Mouse (Mus musculus): ENCODE results near the gene Ncaph. TPM values are rescaled to one million over a fixed set of nuclear protein-coding genes. Genes with fewer than 3 reads are reported as not detected.
A peak's percentile ranks its signal among the peaks of the same experiment; 100 is the strongest.
"Not testable (repeated sequence)": the region's sequence is repeated elsewhere in the genome, so short reads cannot be mapped to it uniquely, and the experiment has no call there.

The Ncaph gene
- total RNA-seq, 4 experiments from 2014 or later, result 0.89 to 2.0 (median 1.5) TPM

DNA sequence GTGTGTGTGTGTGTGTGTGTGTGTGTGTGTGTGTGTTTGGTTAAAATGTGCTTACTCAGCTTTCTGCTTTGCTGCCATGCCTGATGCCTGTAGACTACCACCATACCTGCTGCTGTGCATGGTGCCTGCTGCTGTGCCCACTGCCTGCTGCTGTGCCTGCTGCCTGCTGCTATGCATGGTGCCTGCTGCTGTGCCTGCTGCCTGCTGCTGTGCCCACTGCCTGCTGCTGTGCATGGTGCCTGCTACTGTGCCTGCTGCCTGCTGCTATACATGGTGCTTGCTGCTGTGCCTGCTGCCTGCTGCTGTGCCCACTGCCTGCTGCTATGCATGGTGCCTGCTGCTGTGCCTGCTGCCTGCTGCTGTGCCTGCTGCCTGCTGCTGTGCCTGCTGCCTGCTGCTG is 43.6 kb downstream of the Ncaph start:
- DNase-seq (ENCODE audit: low spot score in 2 of 2), result not testable (repeated sequence)

DNA sequence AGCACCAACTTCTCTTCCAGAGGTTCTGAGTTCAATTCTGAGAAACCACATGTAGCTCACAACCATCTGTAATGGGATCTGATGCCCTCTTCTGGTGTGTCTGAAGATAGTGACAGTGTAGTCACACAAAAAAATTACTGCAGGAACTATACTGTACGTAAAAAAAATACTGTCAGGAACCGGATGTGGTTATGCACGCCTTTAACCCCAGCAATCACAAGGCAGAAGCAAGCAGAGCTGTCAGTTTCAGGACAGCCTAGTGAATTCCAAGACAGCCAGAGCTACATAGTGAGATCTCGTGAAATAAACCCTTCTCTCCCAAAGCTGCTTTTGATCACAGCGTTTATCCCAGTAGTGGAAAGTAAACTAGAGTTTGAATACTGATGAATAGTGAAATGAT is 47.5 kb downstream of the Ncaph start:
- no peak for DNase-seq (ENCODE audit: low spot score in 2 of 2)

DNA sequence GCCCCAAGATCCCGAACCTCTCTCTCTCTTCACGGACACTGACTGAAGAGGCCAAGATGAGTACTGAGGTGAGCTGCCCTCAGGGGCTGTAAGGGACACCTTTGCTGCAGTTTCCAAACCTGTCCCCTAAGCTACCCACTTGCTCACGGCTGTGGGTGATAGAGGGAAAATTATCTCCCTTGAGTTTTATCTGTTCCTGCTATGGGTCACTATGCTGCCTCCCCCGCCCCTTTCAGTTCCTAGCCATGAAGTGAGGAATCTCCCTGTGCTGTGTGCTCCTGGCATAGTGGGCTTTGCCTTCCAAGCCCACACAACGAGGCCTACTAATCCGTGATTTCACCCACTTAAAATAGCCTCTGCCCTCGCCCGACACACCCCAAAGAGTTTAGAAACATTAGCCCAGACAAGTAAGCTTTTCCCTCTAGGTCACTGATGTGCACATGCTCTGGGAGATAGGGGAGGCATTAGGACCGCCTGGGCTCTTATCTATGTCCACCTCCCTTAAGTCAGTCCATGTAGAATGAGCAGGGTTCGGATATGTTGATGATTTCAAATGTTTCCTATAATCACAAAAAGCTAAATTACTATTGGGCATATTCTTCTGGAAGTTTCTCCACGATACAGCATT is 53.0 kb downstream of the Ncaph start:
- DNase-seq (ENCODE audit: low spot score in 2 of 2), result no peak

DNA sequence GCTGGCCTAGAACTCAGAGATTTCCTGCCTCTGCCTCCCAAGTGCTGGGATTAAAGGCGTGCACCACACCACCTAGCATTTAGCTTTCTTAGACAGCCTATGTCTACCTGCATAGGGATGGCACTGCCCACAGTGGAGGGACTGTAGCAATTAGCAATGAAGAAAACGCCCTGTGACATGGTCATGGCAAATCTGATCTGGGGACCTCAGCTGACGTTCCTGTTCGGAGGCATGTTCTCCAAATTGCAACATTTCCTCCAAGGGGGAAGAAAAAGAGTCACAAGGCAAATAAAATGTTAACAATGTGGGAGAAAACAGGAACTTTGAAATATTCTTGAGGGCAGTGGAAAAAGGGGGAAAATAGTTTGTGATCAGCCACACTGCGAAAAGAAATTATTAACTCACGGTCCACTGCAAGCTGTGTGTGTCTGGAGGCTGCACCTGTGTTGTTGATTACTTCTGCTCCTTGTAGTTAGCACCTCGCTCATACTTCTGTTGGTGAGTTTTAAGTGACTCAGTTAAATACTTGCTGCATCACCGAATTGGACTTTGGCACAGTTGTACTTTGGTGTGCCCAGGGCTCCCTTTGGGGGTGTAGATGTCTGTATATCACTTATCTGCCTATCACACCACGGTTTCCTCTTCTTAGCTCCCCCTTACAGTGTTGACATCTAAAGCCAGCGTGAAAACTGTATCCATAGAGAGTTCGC is 53.7 kb downstream of the Ncaph start:
- no peak for DNase-seq (ENCODE audit: low spot score in 2 of 2)

DNA sequence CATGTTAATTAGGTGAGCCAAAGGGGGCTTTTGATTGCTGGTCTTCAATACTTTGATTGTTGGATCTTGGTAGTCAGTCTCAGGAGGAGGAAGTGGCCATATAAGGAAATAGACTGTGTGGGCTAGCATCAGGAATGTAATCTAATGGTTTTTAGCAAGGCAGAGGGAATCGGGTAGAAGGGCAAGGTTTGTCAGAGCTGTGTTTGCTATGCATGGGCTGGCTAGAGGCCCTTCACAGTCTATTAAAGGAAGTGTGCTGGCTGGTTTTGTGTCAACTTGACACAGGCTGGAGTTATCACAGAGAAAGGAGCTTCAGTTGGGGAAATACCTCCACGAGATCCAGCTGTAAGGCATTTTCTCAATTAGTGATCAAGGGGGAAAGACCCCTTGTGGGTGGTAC is 54.7 kb downstream of the Ncaph start:
- not testable (repeated sequence) for DNase-seq (ENCODE audit: low spot score in 2 of 2)

DNA sequence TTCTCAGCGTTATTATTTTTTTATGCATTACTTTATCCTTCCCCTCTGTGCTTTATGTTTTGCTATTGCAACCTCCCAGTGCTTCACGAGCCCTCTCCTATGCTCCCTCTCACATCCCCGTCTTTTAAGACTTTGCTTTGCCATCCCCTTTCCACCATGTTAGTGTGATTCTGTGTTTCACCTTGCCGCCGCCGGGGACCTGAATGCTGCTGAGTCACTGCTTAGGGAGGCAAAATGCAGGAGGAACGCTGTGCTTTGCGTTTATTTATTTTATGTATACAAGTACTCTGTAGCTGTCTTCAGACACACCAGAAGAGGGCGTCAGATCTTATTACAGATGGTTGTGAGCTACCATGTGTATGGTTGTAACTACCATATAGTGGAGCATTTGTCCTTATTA is 56.1 kb downstream of the Ncaph start:
- no peak for DNase-seq (ENCODE audit: low spot score in 2 of 2)

DNA sequence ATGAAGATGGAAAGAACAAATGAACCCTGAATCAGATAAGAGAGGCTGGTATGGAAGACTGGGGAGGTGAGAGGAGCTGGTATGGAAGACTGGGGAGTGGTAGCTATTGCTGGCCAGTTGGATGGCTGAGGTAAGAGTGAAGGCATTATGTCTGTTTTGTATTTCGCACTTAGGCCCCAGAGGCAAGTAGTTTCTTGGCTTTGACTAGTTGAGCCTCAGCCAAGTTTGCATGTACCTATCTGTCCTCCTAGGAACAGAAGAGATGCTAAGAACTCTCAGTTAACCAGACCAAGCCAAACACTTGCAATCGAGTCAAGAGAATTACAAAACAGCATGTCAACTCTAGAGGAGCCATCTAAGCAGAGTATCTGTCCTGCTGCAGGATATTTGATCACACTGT is 59.6 kb downstream of the Ncaph start:
- DNase-seq (ENCODE audit: low spot score in 2 of 2), result no peak

DNA sequence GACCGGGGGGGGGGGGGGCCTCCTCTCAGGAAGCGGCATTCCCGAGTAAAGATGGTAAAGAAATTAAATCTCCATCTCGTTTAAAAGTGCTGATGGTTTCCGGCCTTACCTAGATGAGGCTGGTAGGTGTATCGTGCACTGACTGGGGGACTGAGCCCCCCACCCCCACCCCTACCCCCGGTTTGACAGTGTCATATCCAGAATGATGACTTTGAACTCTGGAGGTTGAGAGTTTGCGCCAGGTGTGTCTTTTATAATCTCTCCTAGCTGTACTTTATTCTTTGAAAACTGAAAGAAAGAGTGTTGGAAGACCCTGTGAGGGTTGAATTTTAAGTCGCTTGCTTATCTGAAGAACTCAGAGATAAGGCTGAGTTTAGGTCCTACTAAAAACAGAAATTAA is 62.9 kb downstream of the Ncaph start:
- no peak for DNase-seq (ENCODE audit: low spot score in 2 of 2)

DNA sequence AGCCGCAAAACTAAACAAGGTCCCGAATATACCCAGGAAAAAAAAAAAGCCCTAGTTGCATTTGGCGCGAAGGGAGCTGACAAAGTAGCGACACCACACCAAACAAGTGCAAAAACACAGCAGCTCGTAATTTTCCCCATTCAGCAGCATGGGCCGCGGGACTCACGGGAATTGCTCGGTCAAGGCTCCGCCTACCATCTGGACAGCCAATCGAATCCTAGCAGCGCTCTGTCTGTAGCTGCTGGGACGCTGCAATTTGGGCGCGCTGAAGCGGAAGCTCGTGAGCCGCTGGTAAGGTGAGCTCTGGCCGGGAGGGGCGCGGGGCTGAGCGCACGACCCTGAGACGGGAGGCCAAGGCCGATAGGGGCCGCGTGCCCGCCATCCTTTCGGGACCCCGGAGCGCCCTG is 63.3 kb downstream of the Ncaph start, which contains the start of gene Blvra:
Gene Blvra, plus strand, starts transcription at position 231 of the 407 bp plus-strand sequence.
- peak; percentile 81 to 85 for DNase-seq (ENCODE audit: low spot score in 2 of 2)

DNA sequence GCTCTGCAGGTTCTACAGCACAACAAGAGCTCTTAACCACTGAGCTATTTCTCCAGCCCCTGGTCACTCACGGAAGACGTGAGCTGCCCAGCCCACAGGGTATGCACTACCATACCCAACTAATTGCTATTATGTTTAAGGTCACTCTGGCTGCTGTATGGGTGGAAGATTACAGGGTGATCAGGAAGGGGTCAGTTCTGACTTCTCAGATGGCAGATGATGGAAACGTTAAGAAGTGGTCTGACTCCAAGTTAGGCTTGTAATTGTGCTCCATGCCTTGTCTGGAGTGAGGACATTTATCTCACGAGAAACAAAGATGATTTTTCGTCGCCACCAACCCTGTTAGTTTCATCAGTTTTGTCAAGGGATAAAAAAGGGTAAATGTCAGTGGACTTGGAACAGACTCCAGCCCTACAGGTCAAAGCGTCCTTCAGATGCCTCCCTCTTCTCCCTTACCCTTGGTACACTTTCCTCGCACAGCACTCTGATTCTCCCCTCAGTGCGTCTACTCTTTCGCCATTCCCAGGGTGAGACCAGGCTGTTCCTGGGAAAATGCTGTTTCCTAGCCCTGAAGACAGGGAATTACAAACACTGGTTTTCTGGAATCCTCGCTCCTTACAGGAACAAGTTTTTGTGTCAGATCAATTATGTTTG is 63.8 kb downstream of the Ncaph start:
- DNase-seq (ENCODE audit: low spot score in 2 of 2), result no peak

DNA sequence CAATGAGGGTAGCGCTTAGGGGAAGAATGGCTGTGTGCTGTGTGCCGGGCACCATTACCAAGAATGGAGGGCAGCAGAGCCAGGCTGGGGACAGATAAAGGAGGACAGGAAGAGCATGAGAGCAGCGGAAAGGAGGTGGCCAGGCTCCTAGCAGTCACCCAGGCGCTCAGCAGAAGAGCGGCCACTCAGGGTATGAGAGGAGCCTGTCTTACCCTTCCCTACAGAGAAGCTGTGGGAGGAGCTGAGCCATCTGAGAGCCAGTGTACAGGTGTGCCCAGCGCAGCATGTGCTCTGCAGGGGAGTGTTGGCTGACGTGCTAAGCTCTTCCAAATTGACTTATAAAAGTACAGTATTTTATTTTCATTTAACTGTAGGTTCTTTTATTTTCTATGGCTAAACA is 64.9 kb downstream of the Ncaph start:
- no peak for DNase-seq (ENCODE audit: low spot score in 2 of 2)

DNA sequence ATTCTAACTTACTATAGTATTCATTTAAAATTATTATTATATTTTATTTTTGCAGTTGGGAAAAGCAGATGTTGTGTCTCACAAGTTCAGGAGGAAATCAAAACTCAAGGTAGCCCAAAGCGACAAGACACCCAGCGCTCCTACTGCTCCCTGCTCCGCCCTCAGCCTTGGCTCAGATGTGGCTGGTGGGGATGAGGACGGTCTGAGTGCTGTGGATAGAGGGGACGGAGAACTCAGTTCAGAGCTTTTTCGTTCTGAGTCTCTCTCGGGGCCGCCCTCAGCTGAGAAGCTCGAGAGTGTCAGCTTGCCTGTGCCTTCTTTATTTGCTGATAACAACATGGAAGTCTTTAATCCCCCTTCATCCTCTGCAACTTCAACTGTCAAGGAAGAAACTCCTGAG is 72.3 kb downstream of the Ncaph start:
- DNase-seq (ENCODE audit: low spot score in 2 of 2), result no peak

Other genes with a start within 250 kb of the Ncaph start
- 10 to 100 TPM; 28.7 to 33.1 (median 30.3) TPM for gene Sppl2a, start 200.7 kb downstream of the Ncaph start, total RNA-seq (2022)
- 10 to 100 TPM; 12.2 to 18.9 (median 14.4) TPM for gene Ap4e1, start 125.2 kb downstream of the Ncaph start, total RNA-seq (2022)
- 10 to 100 TPM; 18.2 to 23.3 (median 22.8) TPM for gene Blvra, start 63.3 kb downstream of the Ncaph start, total RNA-seq (2022)
- 1 to 10 TPM; 1.9 to 6.6 (median 4.2) TPM for gene Itpripl1, start 9.5 kb upstream of the Ncaph start, total RNA-seq (2022)
- 1 to 10 TPM in 1 of 4 experiments, under 1 TPM in 3; 0.76 to 1.2 (median 0.88) TPM for gene 1810024B03Rik, start 74.3 kb upstream of the Ncaph start, total RNA-seq (2022)
- gene Snrnp200, start 74.4 kb upstream of the Ncaph start, total RNA-seq (2022), result 100 to 1,000 TPM in 1 of 4 experiments, 10 to 100 TPM in 3; 91.8 to 100 (median 96.5) TPM
- gene Ciao1, start 113.9 kb upstream of the Ncaph start, total RNA-seq (2022), result 10 to 100 TPM; 73.1 to 81.0 (median 77.0) TPM
- gene Tmem127, start 114.0 kb upstream of the Ncaph start, total RNA-seq (2022), result 10 to 100 TPM; 69.4 to 75.6 (median 72.4) TPM
- 100 to 1,000 TPM; 100 to 119 (median 107) TPM for gene Stard7, start 136.3 kb upstream of the Ncaph start, total RNA-seq (2022)
- 1 to 10 TPM in 3 of 4 experiments, under 1 TPM in 1; 0.99 to 1.6 (median 1.2) TPM for gene Dusp2, start 202.2 kb upstream of the Ncaph start, total RNA-seq (2022)
- not detected for gene Astl, start 204.7 kb upstream of the Ncaph start, total RNA-seq (2022)
- gene Adra2b, start 229.3 kb upstream of the Ncaph start, total RNA-seq (2022), result under 1 TPM in 3 of 4 experiments, not detected in 1; 0.09 to 0.41 (median 0.12) TPM

Measured in layer of hippocampus, adult 8-10 months (tissue).